In genomic region chr5:115514896-115515587, GRCm38 (mm10) we compare ENCODE assay signal across 9 mouse cellular contexts. TPM values are rescaled to one million over a fixed set of nuclear protein-coding genes. Genes with fewer than 3 reads are reported as not detected.
DNase-seq lines count a peak whose midpoint lies in the region; ATAC-seq and TF ChIP-seq lines count a peak whose summit lies in the region.
"Had no signal": no experiment of that assay in that cellular context is flagged by ENCODE, and none has a peak within 500 bp of the region (broad histone marks: within the 10 kb centered on the region; RNA-seq: fewer than 3 reads in every experiment).

No protein-coding gene starts in this region.

- WGBS in cerebellum, adult 2 months: 23% methylated on average over 20 of the region's 20 CpGs
- WGBS in heart, embryonic 13.5 days: 51% methylated on average over 20 of the region's 20 CpGs
- 33% methylated on average over 20 of the region's 20 CpGs for WGBS in kidney, postnatal 0 days

- peak overlapping the region; percentile 0 for H3K4me3 ChIP-seq in cerebellum, adult 2 months (replicated peaks; ENCODE audit: insufficient read depth, low read depth, low read length)
- no peak overlapping the region for H3K4me3 ChIP-seq in cortical plate, adult 2 months (ENCODE audit: insufficient read depth, low read length)
- peak overlapping the region; percentile 25 for H3K4me3 ChIP-seq in heart, embryonic 13.5 days
- no peak overlapping the region for H3K4me3 ChIP-seq in kidney, postnatal 0 days (replicated peaks; ENCODE audit: low read depth, low read length)

- TF ChIP-seq CTCF in cerebellum, adult 2 months (IDR thresholded peaks at IDR 0.05; ENCODE audit: borderline replicate concordance, insufficient read depth, low read depth, low read length): no peak
- TF ChIP-seq CTCF in cortical plate, adult 2 months (IDR thresholded peaks at IDR 0.05; ENCODE audit: extremely low read depth, insufficient read depth, low read length): no peak
- TF ChIP-seq CTCF in kidney, postnatal 0 days (IDR thresholded peaks at IDR 0.05; ENCODE audit: low read depth): no peak

- H3K36me3 ChIP-seq in heart, embryonic 13.5 days: peaks cover 32% of the 10 kb centered on the region
- H3K36me3 ChIP-seq in kidney, postnatal 0 days (ENCODE audit: insufficient read depth, low read length): 0 out of 2 replicates have a peak, but pooled peaks cover 4% of the 10 kb centered on the region

- H3K9me3 ChIP-seq in heart, embryonic 13.5 days: no peaks in the 10 kb centered on the region
- H3K9me3 ChIP-seq in kidney, postnatal 0 days (replicated peaks; ENCODE audit: low read length): no peaks in the 10 kb centered on the region

- H3K27ac ChIP-seq in cerebellum, adult 2 months (ENCODE audit: insufficient read depth, low read length): peak overlapping the region; percentile 58
- H3K27ac ChIP-seq in cortical plate, adult 2 months (ENCODE audit: insufficient read depth, low read length): peak overlapping the region; percentile 80
- peak overlapping the region; percentile 95 for H3K27ac ChIP-seq in heart, embryonic 13.5 days (replicated peaks)
- peak overlapping the region; percentile 84 for H3K27ac ChIP-seq in kidney, postnatal 0 days

- no peaks in the 10 kb centered on the region for H3K27me3 ChIP-seq in cerebellum, adult 2 months (ENCODE audit: control insufficient read depth, insufficient read depth, low read length)
- H3K27me3 ChIP-seq in heart, embryonic 13.5 days (replicated peaks): no peaks in the 10 kb centered on the region
- no peaks in the 10 kb centered on the region for H3K27me3 ChIP-seq in kidney, postnatal 0 days (ENCODE audit: insufficient read depth, low read length)

- H3K4me1 ChIP-seq in cerebellum, adult 2 months (ENCODE audit: control insufficient read depth, insufficient read depth, low read length): peaks cover 50% of the 10 kb centered on the region
- H3K4me1 ChIP-seq in cortical plate, adult 2 months (ENCODE audit: control insufficient read depth, insufficient read depth, low read length): peaks cover 5% of the 10 kb centered on the region
- peaks cover 57% of the 10 kb centered on the region for H3K4me1 ChIP-seq in heart, embryonic 13.5 days
- peaks cover 14% of the 10 kb centered on the region for H3K4me1 ChIP-seq in kidney, postnatal 0 days (replicated peaks; ENCODE audit: insufficient read depth, low read length)

- peak overlapping the region; percentile 60 for H3K4me2 ChIP-seq in heart, embryonic 13.5 days
- peak overlapping the region; percentile 36 for H3K4me2 ChIP-seq in kidney, postnatal 0 days (ENCODE audit: low read length)

- peak; percentile 68 for ATAC-seq in heart, embryonic 13.5 days (ENCODE audit: extremely low read depth, insufficient number of reproducible peaks, low FRiP score, low TSS enrichment)
- ATAC-seq in kidney, postnatal 0 days (replicated peaks; ENCODE audit: low FRiP score, low read depth): peak; percentile 33; the same call in 1 of the 2 replicates

- no peak for TF ChIP-seq POLR2A in cerebellum, adult 2 months (IDR thresholded peaks at IDR 0.05; ENCODE audit: borderline replicate concordance, insufficient read depth, low read length)
- TF ChIP-seq POLR2A in cortical plate, adult 2 months (IDR thresholded peaks at IDR 0.05; ENCODE audit: extremely low read depth, insufficient read depth, low read length): no peak

- peak; percentile 50 to 53 for DNase-seq in cerebellum, adult 2 months
- DNase-seq in cerebellum, adult 8-10 months: no peak
- DNase-seq in kidney, postnatal 0 days (ENCODE audit: low spot score): peak; percentile 83
- DNase-seq in lung, postnatal 36 days: peak; percentile 95
- DNase-seq in left cerebral cortex, adult 11 months (ENCODE audit: low spot score): no peak
- DNase-seq in layer of hippocampus, postnatal 25 days (ENCODE audit: extremely low spot score in 1 of 2, low spot score in 1 of 2): no peak

- H3K9ac ChIP-seq in heart, embryonic 13.5 days: peak overlapping the region; percentile 73
- peak overlapping the region; percentile 32; the same call in 1 of the 2 replicates for H3K9ac ChIP-seq in kidney, postnatal 0 days (ENCODE audit: low read depth, low read length)

RNA-seq across cellular contexts. Expression of gene Pxn, which starts 8.6 kb away (rescaled TPM):
- 194 and 240 TPM in 2 replicates for polyA plus RNA-seq in cerebellum, adult 2 months (2012; rRNA removed)
- 41.6 and 45.3 TPM in 2 replicates for polyA plus RNA-seq in cortical plate, adult 2 months (2012; rRNA removed)
- 29.7 and 31.7 TPM in 2 replicates for polyA plus RNA-seq in heart, embryonic 13.5 days (2015; fragmentation: Nextera tagmentation; extraction: Ambion mirVana)
- 48.3 and 53.1 TPM in 2 replicates for polyA plus RNA-seq in kidney, postnatal 0 days (2015; fragmentation: Nextera tagmentation; extraction: Ambion mirVana)
- total RNA-seq in layer of hippocampus, postnatal 25 days (2021): 10 to 100 TPM; 30.9 to 41.9 TPM

RNA-seq across cellular contexts. Expression of gene Sirt4, which starts 30.5 kb away (rescaled TPM):
- polyA plus RNA-seq in cerebellum, adult 2 months (2012; rRNA removed): 114 and 122 TPM in 2 replicates
- polyA plus RNA-seq in cortical plate, adult 2 months (2012; rRNA removed): 89.5 and 107 TPM in 2 replicates
- 18.9 and 19.8 TPM in 2 replicates for polyA plus RNA-seq in heart, embryonic 13.5 days (2015; fragmentation: Nextera tagmentation; extraction: Ambion mirVana)
- polyA plus RNA-seq in kidney, postnatal 0 days (2015; fragmentation: Nextera tagmentation; extraction: Ambion mirVana): 19.6 and 20.2 TPM in 2 replicates
- 10 to 100 TPM; 27.6 to 39.7 TPM for total RNA-seq in layer of hippocampus, postnatal 25 days (2021)

RNA-seq across cellular contexts. Expression of gene Rplp0, which starts 44.2 kb away (rescaled TPM):
- polyA plus RNA-seq in cerebellum, adult 2 months (2012; rRNA removed): 478 and 485 TPM in 2 replicates
- polyA plus RNA-seq in cortical plate, adult 2 months (2012; rRNA removed): 493 and 494 TPM in 2 replicates
- polyA plus RNA-seq in heart, embryonic 13.5 days (2015; fragmentation: Nextera tagmentation; extraction: Ambion mirVana): 1,009 and 1,125 TPM in 2 replicates
- polyA plus RNA-seq in kidney, postnatal 0 days (2015; fragmentation: Nextera tagmentation; extraction: Ambion mirVana): 1,459 and 1,525 TPM in 2 replicates
- 100 to 1,000 TPM; 251 to 264 TPM for total RNA-seq in layer of hippocampus, postnatal 25 days (2021)

RNA-seq across cellular contexts. Expression of gene Pla2g1b, which starts 49.0 kb away (rescaled TPM):
- not detected in 2 replicates for polyA plus RNA-seq in cerebellum, adult 2 months (2012; rRNA removed)
- not detected in 2 replicates for polyA plus RNA-seq in cortical plate, adult 2 months (2012; rRNA removed)
- 0.88 and 1.1 TPM in 2 replicates for polyA plus RNA-seq in heart, embryonic 13.5 days (2015; fragmentation: Nextera tagmentation; extraction: Ambion mirVana)
- 0.97 and 0.98 TPM in 2 replicates for polyA plus RNA-seq in kidney, postnatal 0 days (2015; fragmentation: Nextera tagmentation; extraction: Ambion mirVana)
- not detected for total RNA-seq in layer of hippocampus, postnatal 25 days (2021)
- polyA plus RNA-seq: frontal cortex, adult 2 months had no signal

RNA-seq across cellular contexts. Expression of gene Gcn1l1, which starts 50.0 kb away (rescaled TPM):
- 39.3 and 40.9 TPM in 2 replicates for polyA plus RNA-seq in cerebellum, adult 2 months (2012; rRNA removed)
- 36.0 and 38.2 TPM in 2 replicates for polyA plus RNA-seq in cortical plate, adult 2 months (2012; rRNA removed)
- polyA plus RNA-seq in heart, embryonic 13.5 days (2015; fragmentation: Nextera tagmentation; extraction: Ambion mirVana): 24.6 and 26.7 TPM in 2 replicates
- 20.7 and 24.5 TPM in 2 replicates for polyA plus RNA-seq in kidney, postnatal 0 days (2015; fragmentation: Nextera tagmentation; extraction: Ambion mirVana)
- 10 to 100 TPM; 65.8 to 79.7 TPM for total RNA-seq in layer of hippocampus, postnatal 25 days (2021)

Comparison
In these comparisons a context has a peak if more than half of its experiments do, and no peak if none do; other contexts are left out.
1. DNase-seq: peak in cerebellum, adult 2 months (2 of 2), kidney, postnatal 0 days (single experiment) and lung, postnatal 36 days (single experiment); none in cerebellum, adult 8-10 months (single experiment), left cerebral cortex, adult 11 months (single experiment) and layer of hippocampus, postnatal 25 days (0 of 2).
2. H3K4me3 ChIP-seq: peak in cerebellum, adult 2 months (single experiment) and heart, embryonic 13.5 days (single experiment); none in cortical plate, adult 2 months (single experiment) and kidney, postnatal 0 days (single experiment).
3. Peak in every context shown above with its lines, with median percentiles within 50 percentile points of each other: H3K27ac ChIP-seq.